Mouse (Mus musculus) bone marrow, adult 2 months (tissue): ENCODE results near the gene Wrnip1. TPM values are rescaled to one million over a fixed set of nuclear protein-coding genes. Genes with fewer than 3 reads are reported as not detected.
A peak's percentile ranks its signal among the peaks of the same experiment; 100 is the strongest.

ENCODE experiments used
- H3K27ac ChIP-seq: fragments of 200-500 bp; 2 replicates; pipeline ENCODE4 v1.5.1; 2012; ENCODE audit warnings: low read depth, mild to moderate bottlenecking, control low read depth, inconsistent platforms, low read length; ENCODE audit not compliant: control insufficient read depth, poor library complexity, insufficient read depth
- H3K4me1 ChIP-seq: fragments of 200-500 bp; 2 replicates; pipeline ENCODE4 v1.6.1; 2011; ENCODE audit warnings: low read length; ENCODE audit not compliant: control insufficient read depth, insufficient read depth
- H3K4me3 ChIP-seq: fragments of 200-500 bp; replicated peaks from 2 replicates; pipeline ENCODE3; 2011; ENCODE audit warnings: mild to moderate bottlenecking, low read depth, low read length, control low read depth; ENCODE audit not compliant: control insufficient read depth
- CTCF ChIP-seq: fragments of 200-500 bp; IDR thresholded peaks from 2 replicates; pipeline ENCODE4 v1.5.1; 2011; ENCODE audit warnings: low read length, control low read depth; ENCODE audit not compliant: control insufficient read depth, insufficient read depth
- POLR2A ChIP-seq: fragments of 200-500 bp; IDR thresholded peaks from 2 replicates; pipeline ENCODE4 v1.6.1; 2011; ENCODE audit warnings: low read depth, mild to moderate bottlenecking, control low read depth, low read length, borderline replicate concordance; ENCODE audit not compliant: control insufficient read depth
- WGBS: fragments of 180-500 bp; shearing (Covaris S2); methylation state at CpG from one replicate; pipeline ENCODE4 v1.1.7; 2018; 5-methylcytosine and 5-hydroxymethylcytosine counted together
- polyA plus RNA-seq: library from polyadenylated mRNA; stranded (reverse); fragments of >200 nt; gene quantifications from 2 replicates; pipeline ENCODE4 v1.2.4, GENCODE M21; 2011; ENCODE audit warnings: low replicate concordance; ENCODE audit not compliant: missing spikeins, insufficient read depth, insufficient read length

Wrnip1 gene
- polyA plus RNA-seq = 9.0 and 9.2 TPM in 2 replicates

DNA sequence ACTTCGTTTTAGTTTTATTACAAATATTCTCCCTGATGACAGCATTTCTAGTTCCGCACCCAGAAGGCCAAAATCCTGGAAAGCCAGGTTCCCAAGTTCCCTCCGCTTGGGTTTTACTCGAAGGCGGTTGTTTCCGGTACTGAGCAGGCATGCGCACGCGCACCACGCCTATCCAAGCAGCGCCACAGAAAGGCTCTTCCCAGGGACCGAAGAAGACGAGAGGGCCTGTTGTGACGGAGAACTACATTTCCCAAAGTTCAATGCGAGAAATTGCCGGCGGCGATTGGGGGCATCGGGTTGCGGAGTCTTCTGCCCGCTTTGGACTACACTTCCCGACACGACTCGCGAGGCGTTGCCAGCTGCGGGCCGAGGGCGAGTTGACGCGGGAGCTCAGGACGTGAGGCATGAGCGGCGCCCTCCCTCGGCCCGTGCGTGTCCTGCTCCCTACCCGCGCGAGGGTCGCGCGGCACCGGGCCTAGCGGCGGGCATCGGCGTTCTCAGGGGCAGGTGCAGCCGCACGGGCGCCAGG lies at the start of gene Wrnip1:
TSS of gene Wrnip1 (plus strand) at position 346 of the 529 bp plus-strand sequence.
- H3K4me3 ChIP-seq = peak within 1 kb of the TSS; percentile 87
- TF ChIP-seq CTCF (peak; percentile 34; the same call in 1 of the 2 replicates), POLR2A (peak; percentile 73; the same call in 1 of the 2 replicates)
- peak within 1 kb of the TSS; percentile 71 for H3K27ac ChIP-seq
- H3K4me1 ChIP-seq = peaks cover 2% of the 10 kb centered on the region; the same call in 1 of the 2 replicates
- under 1% methylated on average over 50 of the region's 51 CpGs for WGBS

DNA sequence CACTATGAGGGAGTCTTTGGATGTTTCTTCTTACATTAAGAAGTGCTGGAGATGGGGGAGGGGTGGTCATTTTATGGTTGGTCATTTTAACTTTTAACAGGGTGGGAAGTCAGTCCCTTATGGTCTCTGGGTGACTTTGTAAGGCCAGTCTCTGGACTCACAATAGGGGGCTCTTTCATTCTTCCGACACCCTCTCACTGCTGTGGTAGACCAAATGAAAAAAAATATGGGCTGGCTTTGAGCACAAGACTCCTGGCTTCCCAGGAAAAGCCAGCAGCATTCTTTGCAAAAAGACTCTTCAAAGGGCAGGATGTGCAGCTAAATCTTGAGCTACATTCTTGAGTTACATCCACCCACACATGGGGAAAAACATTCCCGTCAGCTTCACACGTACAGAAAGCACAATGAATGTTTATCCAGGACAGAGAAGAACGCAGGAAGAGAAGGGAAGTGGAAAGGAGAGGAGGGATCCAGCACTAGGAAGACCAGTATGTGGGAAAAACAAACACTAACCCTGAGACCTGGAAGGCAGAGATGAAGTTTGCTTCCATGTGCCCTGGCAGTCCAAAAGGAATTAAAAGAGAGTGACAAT lies 49.7 kb upstream of the Wrnip1 start:
- H3K4me3 ChIP-seq = no peak overlapping the region
- WGBS = 72% methylated on average over 4 of the region's 4 CpGs
- TF ChIP-seq POLR2A (no peak), CTCF (no peak)
- H3K27ac ChIP-seq = no peak overlapping the region
- no peaks in the 10 kb centered on the region for H3K4me1 ChIP-seq

DNA sequence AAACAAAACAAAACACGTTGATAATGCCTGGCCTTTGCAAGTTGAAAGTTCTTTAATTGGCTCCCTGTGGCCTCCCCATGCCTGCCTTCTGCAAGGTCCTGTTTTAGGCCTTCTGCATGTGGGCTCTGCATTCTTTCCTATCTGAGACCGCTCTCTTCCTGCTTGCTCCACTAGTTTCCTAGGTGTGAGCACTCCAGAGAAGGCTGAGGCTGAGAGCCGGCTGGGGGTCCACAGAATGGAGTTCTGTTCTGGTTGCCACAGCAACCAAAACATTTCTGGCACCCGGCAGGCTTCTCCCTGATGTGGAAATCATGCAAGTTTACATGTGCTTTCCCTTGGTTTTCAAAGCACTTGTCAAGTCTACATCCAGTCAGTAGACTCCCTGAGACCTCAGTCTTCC lies 42.8 kb upstream of the Wrnip1 start:
- TF ChIP-seq CTCF (no peak), POLR2A (no peak)
- Histone ChIP-seq H3K4me3 (no peak overlapping the region), H3K27ac (no peak overlapping the region), H3K4me1 (no peaks in the 10 kb centered on the region)
- WGBS = 66% methylated on average over 4 of the region's 4 CpGs

DNA sequence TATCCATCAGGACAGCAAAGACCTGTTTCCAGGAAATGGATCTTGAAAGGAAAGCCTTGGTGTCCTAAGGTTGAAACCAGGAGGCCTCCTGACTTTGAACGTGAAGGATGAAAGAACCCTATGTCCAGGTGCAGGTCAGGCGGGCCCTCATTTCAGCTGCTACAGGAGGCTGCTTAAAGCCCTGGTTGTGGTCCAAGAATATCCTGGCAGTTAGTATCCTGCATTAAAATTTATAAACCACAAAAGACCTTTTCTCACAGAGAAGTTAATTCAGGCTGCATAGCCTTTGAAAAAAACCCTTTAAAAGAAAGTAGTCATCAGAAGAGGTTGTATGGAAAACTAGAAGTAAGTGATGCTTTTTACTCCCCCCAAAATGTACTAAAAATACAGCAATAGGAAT lies 41.0 kb upstream of the Wrnip1 start:
- Histone ChIP-seq H3K4me3 (no peak overlapping the region), H3K4me1 (no peaks in the 10 kb centered on the region), H3K27ac (no peak overlapping the region)
- TF ChIP-seq POLR2A (no peak), CTCF (no peak)
- 74% methylated on average over 2 of the region's 2 CpGs for WGBS

DNA sequence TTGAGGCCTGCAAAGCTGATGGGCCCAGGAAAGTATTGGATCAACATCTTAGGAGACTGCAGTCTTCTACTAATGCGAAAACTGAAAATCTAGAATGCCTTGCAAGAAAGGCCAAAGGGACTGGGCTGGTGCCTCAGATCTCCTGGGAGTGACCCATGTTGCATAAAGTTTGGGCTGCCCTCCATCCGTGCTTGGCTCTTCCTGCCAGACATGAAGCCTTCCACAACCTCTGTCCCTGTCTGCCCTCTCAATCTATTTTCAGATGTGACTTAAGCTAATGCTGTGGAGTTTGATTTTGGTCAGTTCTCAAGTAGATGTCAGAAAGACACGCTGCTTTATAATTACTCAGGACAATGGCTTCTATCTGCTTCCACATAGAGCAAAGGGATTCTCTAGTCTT lies 38.7 kb upstream of the Wrnip1 start:
- WGBS = 76% methylated on average over 3 of the region's 3 CpGs
- H3K27ac ChIP-seq = no peak overlapping the region
- H3K4me3 ChIP-seq = no peak overlapping the region
- no peaks in the 10 kb centered on the region for H3K4me1 ChIP-seq
- no peak for TF ChIP-seq POLR2A
- TF ChIP-seq CTCF = no peak

DNA sequence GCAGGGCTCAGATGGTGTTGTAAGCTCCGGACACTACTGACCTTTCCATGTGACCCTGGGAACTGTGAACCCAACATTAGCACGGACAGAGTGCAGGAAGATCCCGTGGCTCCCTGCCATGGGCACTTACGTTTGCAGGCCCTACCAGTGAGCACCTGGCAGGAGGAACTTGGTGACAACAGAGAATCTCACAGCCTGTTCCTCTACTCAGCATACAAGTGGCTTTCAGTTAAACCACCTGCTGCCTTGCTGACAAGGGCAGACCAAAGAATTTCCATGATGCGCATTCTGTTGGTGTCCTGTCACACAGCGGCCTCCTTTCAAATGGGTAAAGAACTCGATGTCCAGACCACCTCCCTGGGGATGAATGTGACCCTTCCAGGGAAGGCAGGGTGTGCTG lies 37.4 kb upstream of the Wrnip1 start:
- no peak overlapping the region for H3K4me3 ChIP-seq
- WGBS = 58% methylated on average over 7 of the region's 7 CpGs
- no peak overlapping the region for H3K27ac ChIP-seq
- no peak for TF ChIP-seq POLR2A
- TF ChIP-seq CTCF = no peak
- H3K4me1 ChIP-seq = no peaks in the 10 kb centered on the region

DNA sequence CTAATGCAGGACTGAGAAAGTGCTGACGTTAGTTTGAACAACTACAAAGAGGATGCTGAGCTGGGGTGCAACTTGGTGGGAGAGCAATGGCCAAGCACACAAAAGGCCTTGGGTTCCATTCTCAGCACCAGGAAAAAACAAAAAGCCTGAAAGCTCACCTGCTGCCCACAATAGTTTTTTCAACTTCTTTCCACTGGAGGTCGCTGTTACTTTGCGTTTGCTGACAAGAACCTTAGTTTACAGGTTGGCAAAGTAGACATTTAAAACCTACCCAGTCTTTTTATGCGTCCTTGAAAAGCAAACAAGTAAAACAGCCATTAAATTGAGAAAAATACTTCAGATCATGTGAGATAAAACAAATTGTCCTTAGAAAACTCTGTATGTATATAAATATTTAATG lies 33.7 kb upstream of the Wrnip1 start:
- Histone ChIP-seq H3K4me1 (no peaks in the 10 kb centered on the region), H3K4me3 (no peak overlapping the region), H3K27ac (no peak overlapping the region)
- WGBS = 24% methylated on average over 4 of the region's 4 CpGs
- TF ChIP-seq POLR2A (no peak), CTCF (no peak)

DNA sequence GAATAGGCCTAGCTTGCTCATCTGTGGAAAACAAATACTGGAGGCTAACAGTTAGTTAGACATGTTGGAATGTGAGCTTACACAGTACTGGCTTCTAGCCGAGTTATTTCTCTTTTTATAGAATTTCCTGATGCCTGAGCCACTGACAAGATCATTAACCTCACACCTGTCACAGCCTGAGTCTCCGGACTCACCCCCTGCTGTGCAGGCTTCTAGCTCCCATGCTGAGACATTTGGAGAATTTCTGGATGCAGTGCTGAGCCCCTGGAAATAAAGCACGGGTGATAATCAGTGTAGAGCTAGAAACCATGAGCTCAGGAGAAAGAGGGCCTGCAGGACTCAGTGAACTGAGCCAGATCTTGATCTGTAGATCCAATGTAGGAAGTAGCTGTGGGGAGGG lies 31.9 kb upstream of the Wrnip1 start:
- H3K4me1 ChIP-seq = no peaks in the 10 kb centered on the region
- WGBS = 47% methylated on average over 3 of the region's 3 CpGs
- TF ChIP-seq POLR2A (no peak), CTCF (no peak)
- no peak overlapping the region for H3K27ac ChIP-seq
- no peak overlapping the region for H3K4me3 ChIP-seq

DNA sequence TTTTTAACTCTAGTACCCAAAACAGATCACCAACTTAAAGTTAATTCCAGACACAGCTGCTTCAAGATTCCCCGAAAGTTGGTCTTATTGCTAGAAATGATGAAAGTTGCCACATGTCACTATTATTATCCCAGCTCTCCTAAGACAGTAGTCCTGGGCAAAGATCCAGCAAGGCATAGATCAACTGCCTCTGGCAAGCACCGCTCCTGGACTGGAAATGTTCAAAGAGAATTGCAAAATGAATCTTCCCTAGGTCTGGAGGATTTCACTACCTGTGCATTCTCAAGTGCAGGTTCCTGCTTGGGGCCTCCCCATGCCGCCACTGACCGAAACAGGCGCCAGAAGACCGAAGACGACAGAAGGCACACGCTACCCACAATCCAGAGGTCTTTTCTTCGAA lies 25.9 kb upstream of the Wrnip1 start:
- TF ChIP-seq POLR2A (no peak), CTCF (no peak)
- no peak overlapping the region for H3K4me3 ChIP-seq
- WGBS = 87% methylated on average over 9 of the region's 9 CpGs
- no peak overlapping the region for H3K27ac ChIP-seq
- no peaks in the 10 kb centered on the region for H3K4me1 ChIP-seq
